Mouse (Mus musculus) MEL (cell line): ENCODE results near the gene 4930432M17Rik.

Experiments
- CTCF ChIP-seq, 3 experiments: IDR thresholded peaks in 2 of 3; conservative IDR thresholded peaks in 1 of 3; 2 replicates each; pipeline ENCODE4 v1.5.1; 2011 to 2012; ENCODE audit warnings: low read length in 3 of 3, low read depth in 2 of 3, mild to moderate bottlenecking in 2 of 3, improper control_type of control experiment in 1 of 3, inconsistent platforms in 1 of 3, mixed read lengths in 1 of 3, moderate library complexity in 1 of 3; ENCODE audit not compliant: control insufficient read depth in 1 of 3, insufficient read depth in 1 of 3, poor library complexity in 1 of 3, severe bottlenecking in 1 of 3
- EP300 ChIP-seq, 2 experiments: IDR thresholded peaks; 2 replicates each; pipeline ENCODE4 v1.6.1; 2011; ENCODE audit warnings: improper control_type of control experiment in 2 of 2, low read length in 2 of 2, low read depth in 1 of 2, mild to moderate bottlenecking in 1 of 2
- MYB ChIP-seq: IDR thresholded peaks from 2 replicates; pipeline ENCODE4 v1.6.1; 2011; ENCODE audit warnings: mild to moderate bottlenecking, low read depth, low read length, improper control_type of control experiment
- NRF1 ChIP-seq: IDR thresholded peaks from 2 replicates; pipeline ENCODE4 v1.6.1; 2014; ENCODE audit warnings: low read depth, mild to moderate bottlenecking, inconsistent platforms, low read length, improper control_type of control experiment, moderate library complexity; ENCODE audit not compliant: poor library complexity, insufficient read depth, severe bottlenecking
- POLR2AphosphoS5 ChIP-seq: IDR thresholded peaks from 2 replicates; pipeline ENCODE4 v1.6.1; 2012; ENCODE audit warnings: low read depth, borderline replicate concordance, mild to moderate bottlenecking, inconsistent platforms, low read length, moderate library complexity, mixed read lengths
- SIN3A ChIP-seq: IDR thresholded peaks from 2 replicates; pipeline ENCODE4 v1.6.1; 2012; ENCODE audit warnings: low read length, improper control_type of control experiment, inconsistent platforms
- UBTF ChIP-seq: IDR thresholded peaks from 2 replicates; pipeline ENCODE4 v1.6.1; 2012; ENCODE audit warnings: low read depth, mild to moderate bottlenecking, inconsistent platforms, low read length, improper control_type of control experiment, moderate library complexity, borderline replicate concordance; ENCODE audit not compliant: insufficient read depth
- USF1 ChIP-seq: IDR thresholded peaks from 2 replicates; pipeline ENCODE4 v1.6.1; 2014; ENCODE audit warnings: low read depth, mild to moderate bottlenecking, inconsistent platforms, low read length, improper control_type of control experiment, moderate library complexity
- ZKSCAN1 ChIP-seq: IDR thresholded peaks from 2 replicates; pipeline ENCODE4 v1.6.1; 2012; ENCODE audit warnings: low read depth, mild to moderate bottlenecking, inconsistent platforms, low read length, improper control_type of control experiment, moderate library complexity
- ZMIZ1 ChIP-seq: IDR thresholded peaks from 2 replicates; pipeline ENCODE4 v1.6.1; 2012; ENCODE audit warnings: low read depth, mild to moderate bottlenecking, inconsistent platforms, low read length, improper control_type of control experiment, moderate library complexity

DNA sequence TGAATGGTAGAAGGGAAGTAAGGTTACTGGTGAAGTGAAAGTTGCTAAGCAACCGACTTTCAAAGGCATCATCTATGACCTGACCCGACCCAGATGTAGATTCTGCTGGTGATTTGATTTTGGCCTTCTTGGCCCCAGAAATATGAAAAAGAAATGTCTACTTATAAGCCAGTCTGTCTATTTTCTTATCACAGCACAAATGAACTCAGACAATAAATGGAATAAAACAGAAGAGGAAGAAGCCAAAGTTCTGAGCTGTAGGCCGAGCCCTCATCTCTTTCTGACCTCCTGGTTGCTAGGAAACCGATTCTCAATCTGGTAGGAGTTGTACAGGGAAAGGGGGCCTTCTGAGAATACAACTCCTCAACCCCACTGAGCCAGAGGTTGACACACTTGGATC is at the start of gene 4930432M17Rik:
- no peak for TF ChIP-seq NRF1
- no peak for TF ChIP-seq ZKSCAN1
- TF ChIP-seq MYB, result no peak
- no peak for TF ChIP-seq EP300 (IDR thresholded peaks at IDR 0.05; ENCODE audit: low read depth in 1 of 2, low read length in 2 of 2)
- TF ChIP-seq SIN3A, result no peak
- no peak for TF ChIP-seq UBTF
- TF ChIP-seq CTCF (IDR thresholded peaks at IDR 0.05 in 2 of 3, conservative IDR thresholded peaks at IDR 0.05 in 1 of 3; ENCODE audit: control insufficient read depth in 1 of 3, insufficient read depth in 1 of 3, low read depth in 2 of 3, low read length in 3 of 3, poor library complexity in 1 of 3, severe bottlenecking in 1 of 3), result no peak
- TF ChIP-seq ZMIZ1, result no peak
- no peak for TF ChIP-seq POLR2AphosphoS5
- TF ChIP-seq USF1, result no peak
